Mouse (Mus musculus) intestine, embryonic 14.5 days (tissue): Measurements from ENCODE around the gene Oas2. TPM values are rescaled to one million over a fixed set of nuclear protein-coding genes. Genes with fewer than 3 reads are reported as not detected.
A peak's percentile ranks its signal among the peaks of the same experiment; 100 is the strongest.

Experiments
- ATAC-seq: fragments of 200-750 bp; cut with Nextera tagmentation; replicated peaks from 2 replicates; pipeline ENCODE4 v1.8.0; 2017; ENCODE audit warnings: low read depth, moderate number of reproducible peaks, moderate TSS enrichment, moderate library complexity; ENCODE audit not compliant: low FRiP score, low TSS enrichment
- DNase-seq: peaks from one replicate; pipeline ENCODE4 v3.0.0-alpha.2; 2018; ENCODE audit warnings: low spot score
- H3K27ac ChIP-seq: fragments of 300-500 bp; sonication (generic); 2 replicates; pipeline ENCODE4 v1.5.1; 2014; ENCODE audit warnings: low read depth, mild to moderate bottlenecking, control low read depth
- H3K27me3 ChIP-seq: fragments of 300-500 bp; sonication (generic); replicated peaks from 2 replicates; pipeline ENCODE4 v1.6.1; 2014; ENCODE audit warnings: low read length, control low read depth; ENCODE audit not compliant: control insufficient read depth, insufficient read depth
- H3K36me3 ChIP-seq: fragments of 300-500 bp; sonication (generic); 2 replicates; pipeline ENCODE4 v1.6.1; 2014; ENCODE audit warnings: low read length, control low read depth; ENCODE audit not compliant: control insufficient read depth, insufficient read depth
- H3K4me1 ChIP-seq: fragments of 300-500 bp; sonication (generic); replicated peaks from 2 replicates; pipeline ENCODE4 v1.6.1; 2014; ENCODE audit warnings: low read length, control low read depth, mixed read lengths; ENCODE audit not compliant: control insufficient read depth, insufficient read depth
- H3K4me2 ChIP-seq: fragments of 300-500 bp; sonication (generic); 2 replicates; pipeline ENCODE4 v1.6.1; 2014; ENCODE audit warnings: low read length
- H3K4me3 ChIP-seq: fragments of 300-500 bp; sonication (generic); 2 replicates; pipeline ENCODE4 v1.5.1; 2014; ENCODE audit warnings: low read depth, low read length, control low read depth, mixed read lengths
- H3K9ac ChIP-seq: fragments of 300-500 bp; sonication (generic); 2 replicates; pipeline ENCODE4 v1.6.1; 2014; ENCODE audit warnings: mild to moderate bottlenecking, low read length
- H3K9me3 ChIP-seq: fragments of 300-500 bp; sonication (generic); 2 replicates; pipeline ENCODE4 v1.6.1; 2016; ENCODE audit warnings: low read length, control low read depth; ENCODE audit not compliant: control insufficient read depth
- WGBS: fragments of 180-500 bp; shearing (Covaris S2); extraction: QIAGEN DNeasy Blood & Tissue Kit; methylation state at CpG from one replicate; pipeline ENCODE4 v1.1.7; 2014; 5-methylcytosine and 5-hydroxymethylcytosine counted together
- polyA plus RNA-seq: library from polyadenylated mRNA; unstranded; fragments of >200 nt; fragmentation: Nextera tagmentation; extraction: Ambion mirVana; gene quantifications from 2 replicates; pipeline ENCODE4 v1.2.1, GENCODE M21; 2014

Oas2 gene
- polyA plus RNA-seq, 1 experiment from 2014 or later, result 0.50 TPM

DNA sequence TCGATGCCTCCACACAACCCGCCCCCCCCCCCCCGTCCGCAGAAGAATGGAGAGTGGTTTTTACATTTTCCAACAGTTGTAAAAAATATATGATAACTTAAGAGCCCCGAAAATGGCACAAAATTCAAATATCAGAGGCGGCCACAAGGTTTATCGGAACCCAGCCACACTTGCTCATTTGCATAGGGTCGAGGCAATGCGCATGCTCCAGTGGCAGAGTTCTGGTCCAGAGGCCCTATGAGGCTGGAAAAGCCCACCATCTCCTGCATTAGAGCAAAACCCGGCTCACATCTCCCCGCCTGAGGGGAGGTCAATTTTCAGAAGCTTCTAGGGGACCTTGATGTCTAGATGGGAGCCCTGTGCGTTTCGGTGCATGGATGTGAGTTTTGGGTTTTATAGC lies 42.7 kb downstream of the Oas2 start:
- DNase-seq (no peak), ATAC-seq (no peak)
- peaks cover 7% of the 10 kb centered on the region for H3K4me1 ChIP-seq
- H3K36me3 ChIP-seq, result no peaks in the 10 kb centered on the region
- peaks cover 27% of the 10 kb centered on the region for H3K27me3 ChIP-seq
- no peak overlapping the region for H3K4me3 ChIP-seq
- no peak overlapping the region for H3K27ac ChIP-seq
- 44% methylated on average over 13 of the region's 13 CpGs for WGBS
- H3K9me3 ChIP-seq, result no peaks in the 10 kb centered on the region
- no peak overlapping the region for H3K9ac ChIP-seq
- peak overlapping the region; percentile 34 for H3K4me2 ChIP-seq

DNA sequence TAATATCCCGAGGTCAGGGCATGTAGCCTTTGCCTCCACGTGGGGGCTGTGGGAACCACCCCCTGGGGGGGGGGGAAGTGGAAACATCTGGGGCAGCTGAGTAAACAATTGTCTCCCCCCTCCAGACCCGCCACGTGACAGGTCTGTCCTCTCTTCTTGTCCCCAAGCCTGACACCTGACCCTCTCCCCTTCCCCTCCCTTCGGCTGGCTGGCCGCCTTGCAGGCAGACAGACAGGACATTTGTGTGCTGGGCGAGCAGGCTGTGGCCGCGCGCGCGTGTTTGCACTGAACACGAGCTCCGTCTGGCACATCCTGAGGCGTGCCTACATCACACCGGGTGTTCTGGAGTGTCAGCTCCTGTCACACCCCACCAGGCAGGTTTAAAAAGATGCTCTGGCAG lies 43.1 kb downstream of the Oas2 start:
- H3K9ac ChIP-seq, result no peak overlapping the region
- WGBS, result 8% methylated on average over 16 of the region's 16 CpGs
- ATAC-seq (no peak), DNase-seq (no peak)
- no peaks in the 10 kb centered on the region for H3K9me3 ChIP-seq
- H3K4me2 ChIP-seq, result peak overlapping the region; percentile 34
- H3K36me3 ChIP-seq, result no peaks in the 10 kb centered on the region
- no peak overlapping the region for H3K27ac ChIP-seq
- peaks cover 7% of the 10 kb centered on the region for H3K4me1 ChIP-seq
- peaks cover 23% of the 10 kb centered on the region for H3K27me3 ChIP-seq
- H3K4me3 ChIP-seq, result no peak overlapping the region

DNA sequence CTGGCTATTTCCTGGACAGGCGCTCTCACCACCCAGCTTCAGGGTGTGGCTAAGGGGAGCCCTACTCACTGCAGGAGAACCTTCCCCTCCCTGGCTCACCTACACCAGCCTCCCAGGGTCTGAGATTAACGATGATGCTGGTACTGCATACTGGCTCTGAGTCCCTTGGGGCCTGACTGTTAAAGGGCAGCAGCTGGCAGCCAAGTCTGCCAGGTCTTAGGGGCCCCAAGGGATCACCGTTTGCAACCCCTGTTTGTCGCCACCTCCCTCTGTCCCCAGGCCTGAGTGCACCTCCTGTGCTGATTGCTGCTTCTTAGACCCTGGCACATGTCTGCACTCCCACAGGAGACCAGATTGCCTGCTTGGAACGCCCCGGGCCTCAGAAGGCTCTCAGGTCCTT lies 45.2 kb downstream of the Oas2 start:
- WGBS, result 48% methylated on average over 6 of the region's 6 CpGs

DNA sequence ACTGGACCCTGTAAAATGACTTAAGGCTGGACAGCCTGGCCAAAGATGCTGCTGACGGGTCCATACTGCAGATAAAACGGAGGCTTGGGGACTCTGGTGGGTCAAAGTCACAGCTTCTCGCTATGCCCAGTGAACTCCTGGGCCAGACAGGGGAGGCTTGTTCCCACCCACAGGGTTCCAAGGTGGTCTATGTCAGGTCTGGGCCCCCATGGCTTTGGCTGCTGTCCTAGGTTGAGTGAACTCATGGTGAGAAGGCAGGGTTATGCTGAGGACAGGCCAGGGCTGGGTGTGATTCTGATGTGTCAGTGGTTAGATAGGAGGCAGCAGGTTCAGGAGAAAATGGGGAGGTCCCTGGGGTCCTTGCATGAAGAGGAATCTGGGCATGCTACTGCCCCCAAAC lies 46.0 kb downstream of the Oas2 start:
- no peak overlapping the region for H3K9ac ChIP-seq
- H3K27me3 ChIP-seq, result no peaks in the 10 kb centered on the region; the same call in 1 of the 2 replicates
- DNase-seq, result no peak
- H3K27ac ChIP-seq, result no peak overlapping the region
- WGBS, result 81% methylated on average over 3 of the region's 3 CpGs
- H3K9me3 ChIP-seq, result no peaks in the 10 kb centered on the region
- no peak for ATAC-seq
- no peak overlapping the region for H3K4me3 ChIP-seq
- H3K36me3 ChIP-seq, result no peaks in the 10 kb centered on the region
- peaks cover 4% of the 10 kb centered on the region; the same call in 1 of the 2 replicates for H3K4me1 ChIP-seq
- H3K4me2 ChIP-seq, result no peak overlapping the region

More for the DNA sequence above, 45.2 kb downstream of the Oas2 start:
- ATAC-seq, result no peak
- no peak overlapping the region for H3K9ac ChIP-seq
- H3K4me1 ChIP-seq, result peaks cover 4% of the 10 kb centered on the region; the same call in 1 of the 2 replicates
- H3K4me3 ChIP-seq, result no peak overlapping the region
- no peaks in the 10 kb centered on the region for H3K9me3 ChIP-seq
- peaks cover 2% of the 10 kb centered on the region for H3K27me3 ChIP-seq
- no peak for DNase-seq
- no peak overlapping the region for H3K27ac ChIP-seq
- H3K36me3 ChIP-seq, result no peaks in the 10 kb centered on the region
- H3K4me2 ChIP-seq, result no peak overlapping the region

DNA sequence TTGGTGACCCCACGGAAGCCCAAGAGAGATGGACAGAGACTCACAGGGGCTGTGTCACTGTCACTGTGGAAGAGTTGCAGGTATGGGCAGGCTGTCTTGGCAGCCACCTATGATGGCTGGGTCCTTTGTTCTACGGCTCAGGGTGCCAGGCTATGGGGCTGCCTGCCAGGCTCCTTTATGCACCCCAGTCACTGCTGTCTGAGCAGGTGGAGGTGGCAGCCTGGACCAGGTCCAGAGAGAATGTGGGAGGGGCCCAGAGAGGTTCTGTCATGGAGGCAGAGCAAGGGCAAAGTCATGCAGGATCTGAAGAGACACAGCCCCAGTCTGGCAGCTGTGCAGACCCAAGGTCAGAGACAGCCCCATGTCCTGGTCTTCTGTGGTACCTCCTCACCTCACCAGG lies 46.7 kb downstream of the Oas2 start:
- Histone ChIP-seq H3K4me2 (no peak overlapping the region), H3K9ac (no peak overlapping the region), H3K9me3 (no peaks in the 10 kb centered on the region), H3K27me3 (no peaks in the 10 kb centered on the region), H3K4me3 (no peak overlapping the region), H3K4me1 (peaks cover 4% of the 10 kb centered on the region; the same call in 1 of the 2 replicates), H3K27ac (no peak overlapping the region), H3K36me3 (no peaks in the 10 kb centered on the region)
- DNase-seq (no peak), ATAC-seq (no peak)
- 89% methylated on average over 2 of the region's 2 CpGs for WGBS

DNA sequence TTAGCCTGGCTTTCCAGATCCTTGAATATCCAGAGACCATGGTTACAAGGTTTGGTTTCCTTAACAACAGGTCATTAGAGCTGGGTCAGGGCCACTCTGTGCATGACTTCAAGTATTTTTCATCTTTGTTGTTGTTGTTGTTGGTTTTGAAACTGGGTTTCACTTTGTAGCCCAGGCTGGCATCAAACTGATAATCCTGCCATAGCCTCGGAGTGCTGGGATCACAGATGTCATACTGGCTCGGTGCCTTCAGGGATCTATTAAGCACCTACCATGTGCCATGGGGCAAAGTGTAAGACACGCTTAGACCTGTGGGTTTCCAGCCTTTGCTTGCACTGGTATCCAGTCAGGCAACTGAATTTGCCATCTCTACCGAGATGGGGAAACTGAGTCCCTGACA lies 47.2 kb downstream of the Oas2 start:
- H3K4me1 ChIP-seq, result peaks cover 4% of the 10 kb centered on the region; the same call in 1 of the 2 replicates
- no peaks in the 10 kb centered on the region for H3K9me3 ChIP-seq
- H3K27ac ChIP-seq, result no peak overlapping the region
- no peaks in the 10 kb centered on the region for H3K36me3 ChIP-seq
- H3K27me3 ChIP-seq, result 0 out of 2 replicates have a peak, but pooled peaks cover 4% of the 10 kb centered on the region
- H3K9ac ChIP-seq, result no peak overlapping the region
- no peak for DNase-seq
- H3K4me2 ChIP-seq, result no peak overlapping the region
- ATAC-seq, result no peak
- WGBS, result 84% methylated on average over 4 of the region's 4 CpGs
- H3K4me3 ChIP-seq, result no peak overlapping the region

DNA sequence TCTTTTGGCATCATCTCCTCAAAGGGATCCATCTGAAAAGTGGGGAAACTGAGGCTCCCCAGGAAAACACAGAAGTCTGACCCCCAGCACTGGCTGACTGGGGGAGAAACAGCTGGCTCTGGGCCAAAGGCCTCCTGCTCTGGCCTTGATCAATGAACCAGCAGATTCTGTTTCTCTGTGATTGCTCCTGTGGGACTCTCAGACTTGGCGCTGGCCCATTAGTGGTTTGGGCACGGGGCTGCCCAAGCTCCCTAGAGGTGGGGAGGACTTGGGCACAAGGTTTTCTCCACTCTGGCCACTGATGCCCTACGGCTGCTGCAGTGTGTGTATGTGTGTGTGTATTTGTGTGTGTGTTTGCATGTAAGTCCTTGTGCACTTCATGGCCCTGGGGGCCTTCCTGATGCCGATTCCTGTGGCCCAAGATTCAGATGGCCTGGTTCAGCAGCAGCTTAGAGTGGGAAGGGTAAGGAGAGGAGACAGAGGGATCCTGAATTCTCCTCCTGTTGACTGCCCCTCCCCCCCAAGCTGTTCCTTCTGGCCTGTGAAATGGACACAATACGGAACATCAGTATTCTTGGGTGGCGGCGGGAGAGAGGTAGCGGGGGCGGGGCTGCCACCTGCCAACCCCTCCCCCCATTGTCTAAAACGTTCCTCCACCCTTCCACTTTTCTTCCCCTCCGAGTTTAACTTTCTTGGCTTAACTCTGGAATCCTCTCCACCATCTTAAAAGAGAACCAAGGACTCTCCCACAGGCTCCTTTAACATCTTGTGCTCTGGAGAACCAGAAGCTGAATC lies 48.5 kb downstream of the Oas2 start:
- no peak overlapping the region for H3K9ac ChIP-seq
- H3K27me3 ChIP-seq, result peaks cover 14% of the 10 kb centered on the region
- no peak for ATAC-seq
- no peak for DNase-seq
- no peaks in the 10 kb centered on the region for H3K4me1 ChIP-seq
- no peaks in the 10 kb centered on the region for H3K9me3 ChIP-seq
- H3K4me3 ChIP-seq, result no peak overlapping the region
- no peaks in the 10 kb centered on the region for H3K36me3 ChIP-seq
- H3K27ac ChIP-seq, result no peak overlapping the region
- 62% methylated on average over 11 of the region's 11 CpGs for WGBS
- no peak overlapping the region for H3K4me2 ChIP-seq

DNA sequence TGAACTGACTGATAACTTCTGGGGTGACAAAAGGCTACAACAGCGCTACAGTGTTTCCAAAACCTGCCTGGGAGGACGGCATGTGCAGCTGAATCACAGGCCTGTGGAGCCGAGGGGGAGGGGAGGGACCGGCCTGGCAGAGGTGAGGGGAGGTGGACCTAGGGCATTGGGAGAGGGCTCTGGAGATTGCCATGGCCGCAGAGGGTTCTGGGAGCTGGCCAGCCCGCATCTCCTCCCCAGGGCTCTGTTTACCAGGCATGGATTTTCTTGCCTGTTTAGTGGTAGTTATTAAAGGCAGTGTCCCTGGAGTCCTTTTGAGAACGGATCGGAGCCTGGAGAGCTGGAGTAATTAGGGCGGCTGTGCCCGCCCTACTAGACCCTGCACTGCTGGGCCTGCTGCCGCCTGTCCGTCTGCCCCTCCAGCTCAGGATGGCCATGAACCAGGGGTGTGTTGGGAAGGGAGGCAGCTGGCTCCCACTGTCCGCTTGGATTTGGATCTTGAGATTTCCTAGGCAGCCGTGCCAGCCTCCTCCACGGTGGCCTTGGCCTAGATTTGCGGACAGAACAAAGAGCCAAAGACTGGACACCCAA lies 50.8 kb downstream of the Oas2 start:
- ATAC-seq, result no peak
- Histone ChIP-seq H3K27me3 (peaks cover 37% of the 10 kb centered on the region), H3K9me3 (no peaks in the 10 kb centered on the region), H3K27ac (no peak overlapping the region), H3K4me3 (no peak overlapping the region), H3K9ac (no peak overlapping the region), H3K4me2 (no peak overlapping the region), H3K36me3 (no peaks in the 10 kb centered on the region), H3K4me1 (0 out of 2 replicates have a peak, but pooled peaks cover 4% of the 10 kb centered on the region)
- DNase-seq, result no peak
- WGBS, result 53% methylated on average over 16 of the region's 16 CpGs
